Mouse (Mus musculus) lung, postnatal 0 days (tissue): ENCODE measurements around the gene Nkiras1. TPM values are rescaled to one million over a fixed set of nuclear protein-coding genes. Genes with fewer than 3 reads are reported as not detected.
A peak's percentile ranks its signal among the peaks of the same experiment; 100 is the strongest.
"Not testable (repeated sequence)": the region's sequence is repeated elsewhere in the genome, so short reads cannot be mapped to it uniquely, and the experiment has no call there.

Experiments used
- ATAC-seq: fragments of 200-750 bp; cut with Nextera tagmentation; 2 replicates; pipeline ENCODE4 v1.8.0; 2017; ENCODE audit warnings: moderate library complexity
- DNase-seq: peaks from one replicate; pipeline ENCODE4 v3.0.0-alpha.2; 2016; ENCODE audit warnings: low spot score
- H3K27ac ChIP-seq: fragments of 300-500 bp; sonication (generic); 2 replicates; pipeline ENCODE4 v1.5.1; 2014; ENCODE audit warnings: antibody characterized with exemption, mild to moderate bottlenecking, low read length, mixed read lengths
- H3K27me3 ChIP-seq: fragments of 300-500 bp; sonication (generic); replicated peaks from 2 replicates; pipeline ENCODE4 v1.6.1; 2014; ENCODE audit warnings: low read length, mixed read lengths; ENCODE audit not compliant: insufficient read depth
- H3K36me3 ChIP-seq: fragments of 300-500 bp; sonication (generic); 2 replicates; pipeline ENCODE4 v1.6.1; 2014; ENCODE audit warnings: low read length, mixed read lengths; ENCODE audit not compliant: insufficient read depth
- H3K4me1 ChIP-seq: fragments of 300-500 bp; sonication (generic); 2 replicates; pipeline ENCODE4 v1.6.1; 2014; ENCODE audit warnings: antibody characterized with exemption, low read depth, low read length, mixed read lengths; ENCODE audit not compliant: insufficient read depth
- H3K4me2 ChIP-seq: fragments of 300-500 bp; sonication (generic); replicated peaks from 2 replicates; pipeline ENCODE4 v1.6.1; 2014; ENCODE audit warnings: low read depth, mild to moderate bottlenecking, low read length, moderate library complexity, mixed read lengths
- H3K4me3 ChIP-seq: fragments of 300-500 bp; sonication (generic); 2 replicates; pipeline ENCODE4 v1.5.1; 2014; ENCODE audit warnings: low read depth, low read length
- H3K9ac ChIP-seq: fragments of 300-500 bp; sonication (generic); replicated peaks from 2 replicates; pipeline ENCODE4 v1.6.1; 2014; ENCODE audit warnings: low read depth, mild to moderate bottlenecking
- H3K9me3 ChIP-seq: fragments of 300-500 bp; sonication (generic); 2 replicates; pipeline ENCODE4 v1.6.1; 2016; ENCODE audit warnings: low read length, mixed read lengths
- CTCF ChIP-seq: IDR thresholded peaks from 2 replicates; pipeline ENCODE4 v1.5.1; 2016; ENCODE audit warnings: antibody characterized with exemption, mild to moderate bottlenecking
- EP300 ChIP-seq: IDR thresholded peaks from 2 replicates; pipeline ENCODE4 v1.6.1; 2016; ENCODE audit warnings: antibody characterized with exemption, mild to moderate bottlenecking, control low read depth
- WGBS: fragments of 180-500 bp; shearing (Covaris S2); extraction: QIAGEN DNeasy Blood & Tissue Kit; methylation state at CpG from one replicate; pipeline ENCODE4 v1.1.7; 2014; 5-methylcytosine and 5-hydroxymethylcytosine counted together
- polyA plus RNA-seq: library from polyadenylated mRNA; unstranded; fragments of >200 nt; fragmentation: Nextera tagmentation; extraction: Ambion mirVana; gene quantifications from 2 replicates; pipeline ENCODE4 v1.2.1, GENCODE M21; 2015

Nkiras1 gene
- polyA plus RNA-seq, 1 experiment from 2014 or later = 13.7 TPM

DNA sequence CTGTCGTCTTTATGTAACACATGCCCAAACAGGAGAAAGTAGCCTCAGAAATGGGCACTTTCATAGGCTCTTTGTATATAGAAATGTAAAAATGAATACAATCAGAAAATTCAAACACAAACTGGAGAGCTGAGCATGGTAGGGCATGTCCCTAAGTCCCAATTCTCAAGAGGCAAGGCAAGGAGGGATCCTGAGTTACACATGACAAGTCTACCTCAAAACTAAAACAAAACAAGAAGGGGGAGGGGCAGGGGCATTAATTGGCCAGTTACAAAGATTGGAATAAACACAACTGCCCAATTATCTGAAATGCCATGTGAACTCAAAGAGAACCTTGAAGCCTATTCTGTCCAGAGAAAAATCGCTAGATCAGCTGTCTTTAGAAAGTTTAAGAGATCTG lies 37.9 kb upstream of the Nkiras1 start:
- Histone ChIP-seq H3K4me3 (no peak overlapping the region), H3K9ac (no peak overlapping the region), H3K27me3 (no peaks in the 10 kb centered on the region), H3K27ac (no peak overlapping the region), H3K4me1 (0 out of 2 replicates have a peak, but pooled peaks cover 4% of the 10 kb centered on the region), H3K36me3 (no peaks in the 10 kb centered on the region), H3K4me2 (no peak overlapping the region), H3K9me3 (no peaks in the 10 kb centered on the region)
- TF ChIP-seq CTCF (no peak), EP300 (no peak)
- no peak for ATAC-seq
- 78% methylated on average over 2 of the region's 2 CpGs for WGBS
- DNase-seq = peak; percentile 42

DNA sequence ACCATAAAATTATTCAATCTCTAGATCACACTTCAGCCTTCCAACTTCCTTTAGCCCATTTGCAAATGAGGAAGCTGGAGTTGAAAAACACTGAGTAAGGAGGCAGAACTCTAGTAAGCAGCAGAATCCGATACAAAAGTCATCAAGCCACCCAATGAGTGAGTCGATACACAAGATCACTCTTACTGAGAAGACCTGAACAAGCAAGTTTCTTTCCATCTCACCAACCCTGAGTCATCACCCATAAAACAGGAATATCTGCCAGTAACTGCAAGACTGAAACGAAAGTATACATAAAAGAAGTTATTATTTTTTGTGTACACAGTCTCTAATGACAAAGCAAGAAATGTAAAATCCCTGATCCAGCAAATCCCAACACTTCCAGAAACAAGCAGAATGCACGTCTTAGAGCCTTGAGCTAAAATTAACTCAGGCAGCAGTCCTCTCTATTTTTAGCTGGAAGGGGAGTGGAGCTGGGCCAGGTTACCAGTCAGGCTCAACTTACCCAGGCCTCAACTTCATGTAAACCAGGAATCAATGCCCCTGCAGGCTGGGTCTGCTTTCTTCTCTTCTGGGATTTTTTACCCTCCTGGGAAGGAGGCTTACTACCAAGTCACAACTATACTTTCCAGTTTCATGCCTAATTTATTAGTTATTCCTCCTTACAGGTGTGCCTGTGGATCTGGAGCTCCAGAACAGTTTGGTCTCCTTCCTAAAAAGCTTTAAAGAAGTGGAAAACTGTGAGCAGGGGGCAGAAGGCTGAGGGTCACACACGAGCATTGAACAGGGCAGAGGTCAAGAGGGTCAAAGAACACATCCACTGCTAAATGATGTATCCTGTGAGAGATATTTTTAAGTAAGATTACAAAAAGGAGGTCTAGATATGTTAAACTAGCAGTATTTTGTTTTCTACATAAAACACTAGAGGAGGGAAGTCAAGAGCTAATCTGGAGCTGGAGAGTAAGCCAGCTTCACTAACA lies 36.7 kb upstream of the Nkiras1 start:
- ATAC-seq (no peak), DNase-seq (peak; percentile 44)
- Histone ChIP-seq H3K27ac (no peak overlapping the region), H3K9me3 (no peaks in the 10 kb centered on the region), H3K4me2 (0 out of 2 replicates have a peak overlapping the region, but pooled peaks have one; percentile 5), H3K36me3 (no peaks in the 10 kb centered on the region), H3K27me3 (no peaks in the 10 kb centered on the region), H3K4me3 (no peak overlapping the region), H3K9ac (no peak overlapping the region), H3K4me1 (0 out of 2 replicates have a peak, but pooled peaks cover 4% of the 10 kb centered on the region)
- TF ChIP-seq EP300 = no peak
- 34% methylated on average over 5 of the region's 5 CpGs for WGBS

DNA sequence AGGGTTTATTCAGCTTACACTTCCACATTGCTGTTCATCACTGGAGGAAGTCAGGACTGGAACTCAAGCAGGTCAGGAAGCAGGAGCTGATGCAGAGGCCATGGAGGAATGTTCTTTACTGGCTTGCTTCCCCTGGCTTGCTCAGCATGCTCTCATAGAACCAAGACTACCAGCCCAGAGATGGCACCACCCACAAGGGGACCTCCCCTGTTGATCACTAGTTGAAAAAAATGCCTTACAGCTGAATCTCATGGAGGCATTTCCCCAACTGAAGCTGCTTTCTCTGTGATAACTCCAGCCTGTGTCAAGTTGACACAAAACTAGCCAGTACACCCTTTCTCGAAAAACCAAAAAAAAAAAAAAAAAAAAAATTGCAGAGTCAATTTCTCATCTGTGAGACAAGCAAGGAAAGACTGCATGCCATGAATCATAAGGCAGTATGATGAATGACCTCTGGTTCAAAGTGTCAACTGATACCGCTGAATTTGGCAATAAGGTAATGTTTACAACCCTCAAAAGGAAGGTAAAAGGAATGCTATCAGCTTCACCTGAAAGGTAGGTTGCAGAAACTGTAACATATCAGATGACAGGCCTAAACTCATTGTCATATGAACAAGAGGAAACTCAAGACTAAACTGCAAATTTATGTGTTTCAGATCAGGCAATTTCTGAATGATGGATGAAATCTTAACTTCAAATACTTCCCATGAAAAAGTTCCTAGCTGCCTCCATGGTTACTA lies 34.3 kb upstream of the Nkiras1 start:
- H3K27ac ChIP-seq, H3K4me1 ChIP-seq, ATAC-seq, H3K9ac ChIP-seq, H3K9me3 ChIP-seq, H3K36me3 ChIP-seq, H3K27me3 ChIP-seq, H3K4me3 ChIP-seq, DNase-seq, H3K4me2 ChIP-seq: not testable (repeated sequence)
- WGBS = 80% methylated on average over 2 of the region's 2 CpGs

DNA sequence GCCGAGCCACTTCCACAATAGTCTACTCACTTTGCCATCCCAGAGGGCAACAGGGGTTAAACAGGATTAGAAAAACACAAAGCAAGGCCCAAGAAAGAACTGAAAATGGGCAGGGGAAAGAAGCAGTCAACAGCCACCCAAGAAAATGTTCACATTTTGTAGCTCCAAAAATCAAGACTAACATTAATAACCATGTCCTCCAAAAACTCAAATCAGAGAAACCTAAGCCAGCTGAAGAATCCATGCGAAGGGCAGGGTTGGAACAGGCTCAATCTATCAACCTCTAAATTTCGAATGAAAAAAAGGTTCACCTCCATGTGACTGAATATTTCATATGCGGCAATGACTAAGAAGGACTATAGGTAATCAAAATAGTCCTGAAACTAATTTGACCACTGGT lies 33.6 kb upstream of the Nkiras1 start:
- TF ChIP-seq CTCF (no peak), EP300 (no peak)
- no peak for ATAC-seq
- no peak overlapping the region for H3K9ac ChIP-seq
- 0 out of 2 replicates have a peak, but pooled peaks cover 4% of the 10 kb centered on the region for H3K4me1 ChIP-seq
- peak overlapping the region; percentile 73; the same call in 1 of the 2 replicates for H3K4me3 ChIP-seq
- H3K4me2 ChIP-seq = peak overlapping the region; percentile 79
- H3K9me3 ChIP-seq = no peaks in the 10 kb centered on the region
- H3K27me3 ChIP-seq = no peaks in the 10 kb centered on the region
- H3K36me3 ChIP-seq = no peaks in the 10 kb centered on the region
- H3K27ac ChIP-seq = 0 out of 2 replicates have a peak overlapping the region, but pooled peaks have one; percentile 97
- DNase-seq = no peak
- WGBS = 67% methylated on average over 4 of the region's 4 CpGs

DNA sequence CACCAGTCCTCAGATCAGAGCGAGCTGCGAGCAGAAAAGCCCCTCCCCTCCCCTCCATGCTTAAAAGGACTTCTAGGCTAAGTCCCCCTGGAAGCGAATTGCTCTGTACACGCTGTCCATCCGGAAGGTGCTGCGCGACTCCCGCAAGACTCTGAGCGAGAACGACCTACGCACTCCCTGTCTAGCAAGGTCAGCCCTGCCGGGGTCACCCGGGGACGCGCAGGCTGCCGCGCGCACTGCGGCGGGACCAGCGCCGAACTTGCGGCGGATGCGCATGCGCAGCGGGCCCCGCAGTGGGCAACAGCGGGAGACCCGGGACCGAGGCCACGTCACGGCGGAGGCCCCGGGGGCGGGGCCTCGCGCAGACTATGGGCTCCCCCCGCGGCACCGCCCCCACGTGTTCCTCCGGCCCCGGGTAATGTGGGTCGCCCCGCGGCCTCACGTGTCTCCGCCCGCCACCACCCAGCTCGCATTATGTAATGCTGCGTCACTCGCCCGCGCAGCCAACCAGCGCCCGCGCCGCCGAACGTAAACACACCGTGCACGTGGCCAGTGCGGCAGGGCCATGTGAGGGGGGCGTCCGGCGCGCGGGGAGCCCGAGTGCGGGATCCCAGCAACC lies 32.7 kb upstream of the Nkiras1 start:
- DNase-seq = peak; percentile 98
- TF ChIP-seq EP300 (peak; percentile 41; the same call in 1 of the 2 replicates), CTCF (no peak)
- Histone ChIP-seq H3K4me1 (0 out of 2 replicates have a peak, but pooled peaks cover 4% of the 10 kb centered on the region), H3K9me3 (no peaks in the 10 kb centered on the region), H3K27me3 (no peaks in the 10 kb centered on the region), H3K4me2 (peak overlapping the region; percentile 79), H3K9ac (peak overlapping the region; percentile 92), H3K4me3 (peak overlapping the region; percentile 73), H3K36me3 (no peaks in the 10 kb centered on the region), H3K27ac (peak overlapping the region; percentile 97)
- WGBS = under 1% methylated on average over 70 of the region's 71 CpGs
- ATAC-seq = peak; percentile 88
